Mouse (Mus musculus): ENCODE measurements at regions not wholly inside any gene's neighbourhood (a gene's known extent, or its start where the extent isn't known, plus 50 kb on each side); places are given as distances from the start of the nearest gene placed in this dataset.

GRCm38 (mm10) chr19:16045261-16045660 is 60.5 kb upstream of the Cep78 start:
- no peak overlapping the region for H3K9ac ChIP-seq
- 66% methylated on average over 3 of the region's 3 CpGs for WGBS
- no peaks in the 10 kb centered on the region for H3K36me3 ChIP-seq
- 0 out of 2 replicates have a peak, but pooled peaks cover 4% of the 10 kb centered on the region for H3K4me1 ChIP-seq (replicated peaks)
- ATAC-seq (ENCODE audit: insufficient number of reproducible peaks, low FRiP score): no peak
- H3K27me3 ChIP-seq (replicated peaks): no peaks in the 10 kb centered on the region
- H3K9me3 ChIP-seq (replicated peaks): no peaks in the 10 kb centered on the region
- no peak overlapping the region for H3K27ac ChIP-seq (ENCODE audit: poor library complexity, severe bottlenecking)
- no peak overlapping the region for H3K4me2 ChIP-seq
- no peak overlapping the region for H3K4me3 ChIP-seq

DNA sequence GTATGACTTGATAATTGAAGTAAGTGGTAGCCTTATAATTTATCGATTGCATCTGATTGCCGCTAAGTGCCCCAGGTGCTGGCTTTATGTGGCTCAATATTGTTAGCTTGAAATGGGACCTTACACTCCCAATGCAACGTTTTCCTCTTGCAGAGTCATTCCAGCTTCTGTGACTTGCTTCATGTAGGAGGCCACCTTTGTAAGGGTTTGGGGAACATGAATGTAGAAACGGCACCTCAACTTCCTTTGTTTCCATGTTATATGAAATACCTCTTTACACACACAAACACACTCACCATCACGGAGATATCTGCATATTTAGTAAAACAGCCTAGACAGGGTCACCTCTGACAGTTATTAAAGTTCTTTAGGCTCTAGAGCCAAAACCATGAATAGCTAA is 59.4 kb upstream of the Cep78 start:
- H3K27me3 ChIP-seq (replicated peaks): no peaks in the 10 kb centered on the region
- H3K4me1 ChIP-seq (replicated peaks): 0 out of 2 replicates have a peak, but pooled peaks cover 4% of the 10 kb centered on the region
- H3K9me3 ChIP-seq (replicated peaks): no peaks in the 10 kb centered on the region
- H3K36me3 ChIP-seq: no peaks in the 10 kb centered on the region
- no peak overlapping the region for H3K4me3 ChIP-seq
- WGBS: 76% methylated on average over 5 of the region's 5 CpGs
- no peak overlapping the region for H3K27ac ChIP-seq (ENCODE audit: poor library complexity, severe bottlenecking)
- no peak for ATAC-seq (ENCODE audit: insufficient number of reproducible peaks, low FRiP score)
- no peak overlapping the region for H3K4me2 ChIP-seq
- no peak overlapping the region for H3K9ac ChIP-seq

DNA sequence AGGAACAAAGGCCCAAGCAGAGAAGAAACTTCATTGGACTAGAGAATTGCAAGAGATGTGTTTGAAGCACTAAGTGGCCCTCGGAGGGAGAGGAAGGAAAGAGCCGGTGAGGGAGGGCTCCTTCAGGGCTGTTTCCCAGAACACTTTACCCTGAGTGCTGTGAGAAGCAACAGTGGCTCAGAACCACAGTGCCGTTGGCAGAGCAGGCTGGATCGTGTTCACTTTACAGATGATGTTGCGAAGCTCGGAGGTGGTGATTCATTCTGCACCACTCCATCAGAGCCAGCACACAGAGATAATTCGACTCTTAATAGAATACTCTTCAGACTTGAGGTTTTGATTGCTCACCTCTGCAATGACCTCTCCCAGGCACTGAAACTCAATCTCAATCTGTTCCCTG is 58.2 kb upstream of the Cep78 start:
- Histone ChIP-seq H3K4me2 (no peak overlapping the region), H3K27me3 (replicated peaks) (no peaks in the 10 kb centered on the region), H3K36me3 (no peaks in the 10 kb centered on the region), H3K27ac (ENCODE audit: poor library complexity, severe bottlenecking) (no peak overlapping the region), H3K4me1 (replicated peaks) (0 out of 2 replicates have a peak, but pooled peaks cover 4% of the 10 kb centered on the region), H3K9me3 (replicated peaks) (no peaks in the 10 kb centered on the region), H3K9ac (no peak overlapping the region), H3K4me3 (no peak overlapping the region)
- WGBS: 84% methylated on average over 7 of the region's 7 CpGs
- no peak for ATAC-seq (ENCODE audit: insufficient number of reproducible peaks, low FRiP score)

GRCm38 (mm10) chr19:16041891-16042290 is 57.1 kb upstream of the Cep78 start:
- no peak overlapping the region for H3K4me2 ChIP-seq
- ATAC-seq (ENCODE audit: insufficient number of reproducible peaks, low FRiP score): no peak
- no peak overlapping the region for H3K4me3 ChIP-seq
- H3K27me3 ChIP-seq (replicated peaks): no peaks in the 10 kb centered on the region
- no peak overlapping the region for H3K27ac ChIP-seq (ENCODE audit: poor library complexity, severe bottlenecking)
- no peaks in the 10 kb centered on the region for H3K4me1 ChIP-seq (replicated peaks)
- H3K9me3 ChIP-seq (replicated peaks): no peaks in the 10 kb centered on the region
- no peaks in the 10 kb centered on the region for H3K36me3 ChIP-seq
- H3K9ac ChIP-seq: no peak overlapping the region
- WGBS: 80% methylated on average over 5 of the region's 5 CpGs

- Histone ChIP-seq H3K9me3 (replicated peaks) (no peaks in the 10 kb centered on the region), H3K27ac (ENCODE audit: poor library complexity, severe bottlenecking) (no peak overlapping the region), H3K4me2 (no peak overlapping the region), H3K9ac (no peak overlapping the region), H3K4me1 (replicated peaks) (no peaks in the 10 kb centered on the region), H3K36me3 (no peaks in the 10 kb centered on the region), H3K4me3 (no peak overlapping the region), H3K27me3 (replicated peaks) (no peaks in the 10 kb centered on the region)
- no peak for ATAC-seq (ENCODE audit: insufficient number of reproducible peaks, low FRiP score)
- 78% methylated on average over 12 of the region's 12 CpGs for WGBS
These were observed 53.0 kb upstream of the Cep78 start for GRCm38 (mm10) chr19:16037806-16038205.

All from heart, embryonic 12.5 days (tissue).